Mouse (Mus musculus): ENCODE measurements at regions not wholly inside any gene's neighbourhood (a gene's known extent, or its start where the extent isn't known, plus 50 kb on each side); places are given as distances from the start of the nearest gene placed in this dataset.

DNA sequence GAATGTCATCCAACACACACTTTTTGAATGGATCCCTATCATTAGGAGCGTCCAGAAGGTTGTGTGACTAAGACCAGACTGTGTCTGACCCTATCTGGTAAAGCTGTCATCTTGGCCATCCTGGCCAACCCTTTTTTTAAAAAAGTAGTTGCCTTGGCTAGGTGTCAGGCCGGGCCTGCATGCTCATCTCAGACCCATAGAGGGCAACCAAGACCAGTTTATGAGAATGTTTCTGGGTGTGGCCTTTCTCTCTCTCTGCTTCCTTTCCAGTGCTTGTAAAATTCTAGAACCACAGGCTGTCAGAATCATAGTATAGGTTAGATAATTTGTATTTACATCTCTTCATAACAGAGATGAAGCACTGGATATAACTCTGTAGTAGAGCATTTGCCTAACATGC lies 62.8 kb upstream of the Las1l start:
- H3K4me1 ChIP-seq (ENCODE audit: control insufficient read depth, insufficient read depth, low read length): no peaks in the 10 kb centered on the region
- WGBS: 35% methylated on average over 2 of the region's 2 CpGs
- H3K27ac ChIP-seq (replicated peaks; ENCODE audit: low read depth, low read length): no peak overlapping the region
- no peak for ATAC-seq (replicated peaks; ENCODE audit: insufficient number of reproducible peaks, low FRiP score, low TSS enrichment, low read depth)
- no peaks in the 10 kb centered on the region for H3K9me3 ChIP-seq (replicated peaks; ENCODE audit: control insufficient read depth, low read length)
- no peak overlapping the region for H3K4me2 ChIP-seq (ENCODE audit: low read depth, low read length)
- no peaks in the 10 kb centered on the region for H3K27me3 ChIP-seq (ENCODE audit: control insufficient read depth, insufficient read depth, low read length)
- no peaks in the 10 kb centered on the region for H3K36me3 ChIP-seq (replicated peaks; ENCODE audit: control insufficient read depth, insufficient read depth, low read depth, low read length)
- peak; percentile 39 for DNase-seq (ENCODE audit: low spot score)
- H3K4me3 ChIP-seq (ENCODE audit: low read depth, low read length): no peak overlapping the region
- no peak overlapping the region for H3K9ac ChIP-seq (replicated peaks; ENCODE audit: low read length)

DNA sequence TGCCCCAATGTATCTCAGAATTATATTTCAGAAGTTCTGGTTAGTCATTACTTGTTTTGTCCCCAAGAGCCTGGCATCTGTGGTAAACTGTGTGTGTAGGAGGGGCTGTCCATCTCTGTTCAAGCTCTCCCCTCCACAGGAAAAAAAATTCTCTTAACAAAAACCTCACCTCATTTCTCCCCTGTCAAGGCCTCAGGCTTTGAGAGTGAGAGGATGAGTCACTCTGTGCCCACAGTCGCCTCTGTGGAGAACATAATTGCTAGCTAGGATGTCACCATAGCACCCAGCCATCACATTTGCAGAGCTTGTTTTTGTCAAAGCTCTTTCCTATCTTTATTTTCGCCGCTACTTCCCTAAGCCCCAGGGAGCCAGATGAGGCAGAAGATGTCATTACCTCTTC lies 63.6 kb upstream of the Las1l start:
- H3K9me3 ChIP-seq (replicated peaks; ENCODE audit: control insufficient read depth, low read length): no peaks in the 10 kb centered on the region
- ATAC-seq (replicated peaks; ENCODE audit: insufficient number of reproducible peaks, low FRiP score, low TSS enrichment, low read depth): no peak
- H3K27ac ChIP-seq (replicated peaks; ENCODE audit: low read depth, low read length): no peak overlapping the region
- no peaks in the 10 kb centered on the region for H3K36me3 ChIP-seq (replicated peaks; ENCODE audit: control insufficient read depth, insufficient read depth, low read depth, low read length)
- no peaks in the 10 kb centered on the region for H3K27me3 ChIP-seq (ENCODE audit: control insufficient read depth, insufficient read depth, low read length)
- 82% methylated on average over 3 of the region's 3 CpGs for WGBS
- no peak for DNase-seq (ENCODE audit: low spot score)
- H3K4me2 ChIP-seq (ENCODE audit: low read depth, low read length): no peak overlapping the region
- no peak overlapping the region for H3K4me3 ChIP-seq (ENCODE audit: low read depth, low read length)
- no peak overlapping the region for H3K9ac ChIP-seq (replicated peaks; ENCODE audit: low read length)
- H3K4me1 ChIP-seq (ENCODE audit: control insufficient read depth, insufficient read depth, low read length): no peaks in the 10 kb centered on the region

DNA sequence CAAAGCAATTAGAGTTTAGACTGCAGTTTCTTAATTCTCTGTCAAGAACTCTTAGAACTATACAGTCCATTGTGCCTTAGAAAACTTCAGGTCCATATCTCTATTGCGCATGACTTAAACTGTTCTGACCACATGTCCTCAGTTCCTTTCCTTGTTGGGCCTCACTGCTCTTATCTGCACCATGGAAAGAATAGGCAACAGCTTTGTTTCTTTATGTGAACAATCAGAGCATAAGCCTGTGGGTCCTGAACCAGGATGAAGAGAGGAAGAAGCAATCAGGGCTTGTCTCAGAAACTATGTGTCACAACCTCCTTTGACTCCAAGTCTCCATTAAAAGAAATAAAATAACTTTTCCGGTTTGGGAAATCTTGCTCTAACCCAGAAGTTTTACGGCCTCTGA lies 68.6 kb upstream of the Las1l start:
- WGBS: 87% methylated on average over 3 of the region's 3 CpGs
- Histone ChIP-seq H3K4me3 (ENCODE audit: low read depth, low read length) (no peak overlapping the region), H3K27ac (replicated peaks; ENCODE audit: low read depth, low read length) (no peak overlapping the region), H3K27me3 (ENCODE audit: control insufficient read depth, insufficient read depth, low read length) (no peaks in the 10 kb centered on the region), H3K36me3 (replicated peaks; ENCODE audit: control insufficient read depth, insufficient read depth, low read depth, low read length) (no peaks in the 10 kb centered on the region), H3K4me1 (ENCODE audit: control insufficient read depth, insufficient read depth, low read length) (no peaks in the 10 kb centered on the region), H3K4me2 (ENCODE audit: low read depth, low read length) (no peak overlapping the region), H3K9ac (replicated peaks; ENCODE audit: low read length) (no peak overlapping the region), H3K9me3 (replicated peaks; ENCODE audit: control insufficient read depth, low read length) (no peaks in the 10 kb centered on the region)
- DNase-seq (ENCODE audit: low spot score) (no peak), ATAC-seq (replicated peaks; ENCODE audit: insufficient number of reproducible peaks, low FRiP score, low TSS enrichment, low read depth) (no peak)

DNA sequence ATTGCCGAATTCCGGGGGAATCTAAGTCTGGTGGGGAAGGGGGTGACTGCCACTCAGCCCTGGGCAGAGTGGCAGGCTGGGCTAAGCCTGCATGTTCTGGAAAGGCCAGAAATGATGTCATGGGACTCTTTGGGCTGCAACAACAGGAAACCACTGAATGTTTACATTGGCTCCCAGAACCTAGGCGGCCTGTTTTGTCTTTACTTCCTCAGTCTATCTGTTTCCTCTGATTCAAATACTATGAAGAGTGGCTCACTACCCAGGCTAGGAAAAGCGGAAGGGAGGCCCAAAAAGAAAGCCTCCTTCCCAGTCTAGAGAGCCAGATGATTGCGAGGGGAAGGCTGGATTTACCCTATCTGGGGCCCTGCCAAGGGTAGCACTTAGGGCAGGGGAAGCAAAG lies 69.1 kb upstream of the Las1l start:
- H3K27ac ChIP-seq (replicated peaks; ENCODE audit: low read depth, low read length): no peak overlapping the region
- DNase-seq (ENCODE audit: low spot score) (no peak), ATAC-seq (replicated peaks; ENCODE audit: insufficient number of reproducible peaks, low FRiP score, low TSS enrichment, low read depth) (no peak)
- H3K36me3 ChIP-seq (replicated peaks; ENCODE audit: control insufficient read depth, insufficient read depth, low read depth, low read length): no peaks in the 10 kb centered on the region
- no peaks in the 10 kb centered on the region for H3K4me1 ChIP-seq (ENCODE audit: control insufficient read depth, insufficient read depth, low read length)
- 72% methylated on average over 5 of the region's 5 CpGs for WGBS
- H3K9me3 ChIP-seq (replicated peaks; ENCODE audit: control insufficient read depth, low read length): no peaks in the 10 kb centered on the region
- no peak overlapping the region for H3K4me2 ChIP-seq (ENCODE audit: low read depth, low read length)
- H3K9ac ChIP-seq (replicated peaks; ENCODE audit: low read length): no peak overlapping the region
- H3K27me3 ChIP-seq (ENCODE audit: control insufficient read depth, insufficient read depth, low read length): no peaks in the 10 kb centered on the region
- no peak overlapping the region for H3K4me3 ChIP-seq (ENCODE audit: low read depth, low read length)

DNA sequence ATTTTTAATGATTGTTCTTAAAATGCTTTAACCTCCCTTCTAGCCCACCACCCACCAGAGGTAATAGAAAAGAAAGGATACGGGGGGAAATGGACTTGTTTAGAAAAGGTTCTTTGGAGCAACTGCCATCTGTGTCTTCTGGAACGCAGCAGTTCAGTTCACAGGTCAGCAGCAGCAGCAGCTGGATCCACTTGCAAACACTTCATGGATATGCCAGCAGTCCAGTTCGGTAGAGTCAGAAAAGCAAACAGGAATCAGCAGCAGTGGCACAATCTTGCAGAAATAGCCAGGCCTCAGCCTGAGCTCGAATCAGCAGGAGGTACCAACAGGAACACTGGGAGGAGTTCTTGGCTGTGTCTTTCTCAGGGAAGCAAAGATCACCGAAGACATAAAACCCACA lies 64.3 kb upstream of the Msn start:
- no peaks in the 10 kb centered on the region for H3K4me1 ChIP-seq (ENCODE audit: control insufficient read depth, insufficient read depth, low read length)
- H3K36me3 ChIP-seq (replicated peaks; ENCODE audit: control insufficient read depth, insufficient read depth, low read depth, low read length): no peaks in the 10 kb centered on the region
- 74% methylated on average over 5 of the region's 5 CpGs for WGBS
- H3K9me3 ChIP-seq (replicated peaks; ENCODE audit: control insufficient read depth, low read length): no peaks in the 10 kb centered on the region
- no peak overlapping the region for H3K4me2 ChIP-seq (ENCODE audit: low read depth, low read length)
- no peaks in the 10 kb centered on the region for H3K27me3 ChIP-seq (ENCODE audit: control insufficient read depth, insufficient read depth, low read length)
- H3K4me3 ChIP-seq (ENCODE audit: low read depth, low read length): no peak overlapping the region
- H3K9ac ChIP-seq (replicated peaks; ENCODE audit: low read length): no peak overlapping the region
- DNase-seq (ENCODE audit: low spot score) (no peak), ATAC-seq (replicated peaks; ENCODE audit: insufficient number of reproducible peaks, low FRiP score, low TSS enrichment, low read depth) (no peak)
- no peak overlapping the region for H3K27ac ChIP-seq (replicated peaks; ENCODE audit: low read depth, low read length)

DNA sequence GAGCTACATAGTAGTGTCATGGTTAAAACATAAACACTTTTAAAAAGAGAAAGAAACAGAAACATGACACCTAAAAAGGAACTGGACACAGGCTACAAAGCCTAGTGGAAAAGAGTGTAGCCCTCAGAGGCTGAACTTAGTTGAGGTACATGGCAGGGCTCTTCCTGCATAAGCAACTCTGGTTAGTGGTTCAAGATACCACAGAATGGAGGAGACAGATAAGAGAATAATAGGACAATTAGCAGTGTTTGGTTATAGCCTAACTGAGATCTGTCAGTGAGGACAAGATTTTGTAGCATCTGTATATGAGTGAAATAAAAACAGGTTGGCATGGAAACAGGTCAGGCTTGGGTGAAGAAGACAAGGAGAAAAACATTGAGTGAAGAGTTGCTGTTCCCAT lies 60.5 kb upstream of the Msn start:
- no peak overlapping the region for H3K27ac ChIP-seq (replicated peaks; ENCODE audit: low read depth, low read length)
- H3K27me3 ChIP-seq (ENCODE audit: control insufficient read depth, insufficient read depth, low read length): no peaks in the 10 kb centered on the region
- DNase-seq (ENCODE audit: low spot score): no peak

DNA sequence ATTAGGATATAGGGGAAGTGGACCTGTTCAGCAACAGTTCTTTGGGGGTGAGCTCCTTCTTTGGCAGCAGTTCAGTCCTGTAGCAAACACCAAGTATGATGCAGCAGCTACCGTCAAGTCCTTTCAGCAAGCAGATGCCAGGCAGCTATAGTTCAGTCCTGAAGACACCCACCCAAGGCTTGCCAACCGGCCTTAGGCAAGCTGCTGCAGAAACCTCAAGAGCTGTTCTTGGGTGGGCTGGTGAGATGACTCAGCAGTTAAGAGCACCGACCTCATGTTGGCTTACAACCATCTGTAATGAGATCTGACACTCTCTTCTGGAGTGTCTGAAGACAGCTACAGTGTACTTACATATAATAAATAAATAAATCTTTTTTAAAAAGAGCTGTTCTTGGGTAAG lies 53.6 kb upstream of the Msn start:
- H3K36me3 ChIP-seq (replicated peaks; ENCODE audit: control insufficient read depth, insufficient read depth, low read depth, low read length): no peaks in the 10 kb centered on the region
- 75% methylated on average over 3 of the region's 3 CpGs for WGBS
- DNase-seq (ENCODE audit: low spot score) (no peak), ATAC-seq (replicated peaks; ENCODE audit: insufficient number of reproducible peaks, low FRiP score, low TSS enrichment, low read depth) (no peak)
- no peaks in the 10 kb centered on the region for H3K9me3 ChIP-seq (replicated peaks; ENCODE audit: control insufficient read depth, low read length)
- H3K9ac ChIP-seq (replicated peaks; ENCODE audit: low read length): no peak overlapping the region
- no peak overlapping the region for H3K4me3 ChIP-seq (ENCODE audit: low read depth, low read length)
- H3K27ac ChIP-seq (replicated peaks; ENCODE audit: low read depth, low read length): no peak overlapping the region
- H3K4me2 ChIP-seq (ENCODE audit: low read depth, low read length): no peak overlapping the region
- no peaks in the 10 kb centered on the region for H3K27me3 ChIP-seq (ENCODE audit: control insufficient read depth, insufficient read depth, low read length)
- no peaks in the 10 kb centered on the region for H3K4me1 ChIP-seq (ENCODE audit: control insufficient read depth, insufficient read depth, low read length)

More for the DNA sequence above, 60.5 kb upstream of the Msn start:
- Histone ChIP-seq H3K4me3 (ENCODE audit: low read depth, low read length) (no peak overlapping the region), H3K36me3 (replicated peaks; ENCODE audit: control insufficient read depth, insufficient read depth, low read depth, low read length) (no peaks in the 10 kb centered on the region), H3K9me3 (replicated peaks; ENCODE audit: control insufficient read depth, low read length) (no peaks in the 10 kb centered on the region), H3K4me2 (ENCODE audit: low read depth, low read length) (no peak overlapping the region), H3K4me1 (ENCODE audit: control insufficient read depth, insufficient read depth, low read length) (no peaks in the 10 kb centered on the region), H3K9ac (replicated peaks; ENCODE audit: low read length) (no peak overlapping the region)
- ATAC-seq (replicated peaks; ENCODE audit: insufficient number of reproducible peaks, low FRiP score, low TSS enrichment, low read depth): no peak

Measured in embryonic facial prominence, embryonic 11.5 days (tissue).